Mouse (Mus musculus) limb, embryonic 15.5 days (tissue): Measurements from ENCODE around the gene Fbxl13. TPM values are rescaled to one million over a fixed set of nuclear protein-coding genes. Genes with fewer than 3 reads are reported as not detected.
"Not testable (repeated sequence)": the region's sequence is repeated elsewhere in the genome, so short reads cannot be mapped to it uniquely, and the experiment has no call there.

Experiments
- ATAC-seq: fragments of 200-750 bp; cut with Nextera tagmentation; 2 replicates; pipeline ENCODE4 v1.8.0; 2017; ENCODE audit warnings: low read depth, moderate TSS enrichment; ENCODE audit not compliant: insufficient number of reproducible peaks, low FRiP score, low TSS enrichment
- H3K27ac ChIP-seq: fragments of 300-500 bp; sonication (generic); 2 replicates; pipeline ENCODE4 v1.5.1; 2015; ENCODE audit warnings: moderate library complexity, mild to moderate bottlenecking, inconsistent platforms
- H3K27me3 ChIP-seq: fragments of 300-500 bp; sonication (generic); 2 replicates; pipeline ENCODE4 v1.6.1; 2015; ENCODE audit warnings: inconsistent platforms
- H3K36me3 ChIP-seq: fragments of 300-500 bp; sonication (generic); 2 replicates; pipeline ENCODE4 v1.6.1; 2015; ENCODE audit warnings: inconsistent platforms
- H3K4me1 ChIP-seq: fragments of 300-500 bp; sonication (generic); 2 replicates; pipeline ENCODE4 v1.6.1; 2015; ENCODE audit warnings: inconsistent platforms
- H3K4me2 ChIP-seq: fragments of 300-500 bp; sonication (generic); 2 replicates; pipeline ENCODE4 v1.6.1; 2015; ENCODE audit warnings: mild to moderate bottlenecking, inconsistent platforms
- H3K4me3 ChIP-seq: fragments of 300-500 bp; sonication (generic); 2 replicates; pipeline ENCODE4 v1.5.1; 2015; ENCODE audit warnings: mild to moderate bottlenecking, inconsistent platforms
- H3K9ac ChIP-seq: fragments of 300-500 bp; sonication (generic); 2 replicates; pipeline ENCODE4 v1.6.1; 2015; ENCODE audit warnings: inconsistent platforms
- H3K9me3 ChIP-seq: fragments of 300-500 bp; sonication (generic); 2 replicates; pipeline ENCODE4 v1.6.1; 2016; ENCODE audit warnings: inconsistent platforms
- WGBS: fragments of 180-500 bp; shearing (Covaris S2); methylation state at CpG from one replicate; pipeline ENCODE4 v1.1.7; 2015; 5-methylcytosine and 5-hydroxymethylcytosine counted together
- polyA plus RNA-seq: library from polyadenylated mRNA; unstranded; fragments of >200 nt; fragmentation: Nextera tagmentation; extraction: Ambion mirVana; gene quantifications from 2 replicates; pipeline ENCODE4 v1.2.1, GENCODE M21; 2015

Gene Fbxl13
- polyA plus RNA-seq, 1 experiment from 2014 or later = not detected

DNA sequence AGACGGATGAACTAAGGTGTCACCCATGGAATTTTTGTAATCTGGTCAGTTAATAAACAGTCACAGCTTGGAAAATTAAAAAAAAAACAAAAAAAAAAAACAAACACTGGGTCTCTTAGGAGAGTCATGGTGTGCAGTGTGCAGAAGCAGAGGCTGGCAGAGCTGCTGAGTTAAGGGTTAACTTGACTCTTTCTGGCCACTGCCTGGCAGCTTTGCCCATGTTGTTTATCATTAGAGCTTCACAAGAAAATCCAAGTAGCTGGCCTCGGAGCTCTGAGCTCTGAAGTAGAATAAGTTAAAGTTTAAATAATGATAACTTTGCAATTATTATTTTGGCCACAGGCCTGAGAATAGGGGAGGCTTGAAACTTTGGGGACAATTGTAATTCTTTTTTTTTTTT is 45.9 kb downstream of the Fbxl13 start:
- H3K4me1 ChIP-seq, H3K27ac ChIP-seq, ATAC-seq, H3K9me3 ChIP-seq, H3K4me2 ChIP-seq, H3K9ac ChIP-seq, H3K4me3 ChIP-seq, H3K36me3 ChIP-seq, H3K27me3 ChIP-seq: not testable (repeated sequence)
- WGBS = 76% methylated on average over 2 of the region's 2 CpGs

DNA sequence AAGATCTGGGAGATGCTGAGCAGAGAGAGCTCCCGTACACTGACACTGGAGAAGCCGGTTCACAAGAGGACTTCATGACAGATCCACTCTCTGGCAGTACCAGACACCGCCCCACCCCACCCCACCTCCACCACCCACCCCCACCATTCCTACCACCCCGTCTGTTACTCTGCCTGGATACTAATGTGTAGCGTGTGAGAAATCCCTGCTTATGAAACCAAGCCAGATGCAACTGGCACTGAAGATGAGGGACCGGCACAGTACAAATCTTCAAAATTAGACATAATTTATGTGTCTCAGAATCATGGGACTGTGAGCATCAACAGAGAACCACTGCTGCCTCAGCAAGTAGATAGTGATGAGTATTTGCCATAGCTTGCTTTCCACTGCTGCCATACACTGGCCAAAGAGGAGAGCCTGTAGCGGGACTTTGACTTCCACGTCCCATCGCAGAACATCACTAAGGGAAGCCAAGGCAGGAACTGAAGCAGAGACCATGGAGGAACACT is 52.2 kb downstream of the Fbxl13 start:
- Histone ChIP-seq H3K36me3 (no peaks in the 10 kb centered on the region), H3K9ac (no peak overlapping the region), H3K9me3 (no peaks in the 10 kb centered on the region), H3K27me3 (no peaks in the 10 kb centered on the region), H3K27ac (no peak overlapping the region), H3K4me1 (peaks cover 9% of the 10 kb centered on the region; the same call in 1 of the 2 replicates), H3K4me2 (no peak overlapping the region), H3K4me3 (no peak overlapping the region)
- ATAC-seq = no peak
- 87% methylated on average over 9 of the region's 9 CpGs for WGBS

DNA sequence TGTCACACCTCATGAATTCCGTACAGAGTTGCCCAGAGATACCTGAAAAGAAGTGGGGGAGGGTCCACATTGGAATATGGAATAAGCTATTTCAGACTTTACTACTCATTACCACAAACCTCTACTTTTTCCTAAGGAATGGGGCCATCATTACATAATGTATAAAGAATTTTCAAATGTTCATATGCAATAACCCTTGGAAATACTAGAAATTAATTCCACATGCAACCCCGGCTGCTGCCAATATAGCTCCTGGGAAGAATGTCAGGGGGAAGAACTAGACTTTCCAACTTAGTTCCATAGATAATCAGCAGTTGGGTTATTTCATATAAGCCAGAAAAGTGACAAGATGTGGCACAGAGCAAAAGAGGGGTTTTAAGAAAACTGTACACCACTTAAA is 53.3 kb downstream of the Fbxl13 start:
- Histone ChIP-seq H3K4me1 (peaks cover 9% of the 10 kb centered on the region; the same call in 1 of the 2 replicates), H3K27me3 (no peaks in the 10 kb centered on the region), H3K9ac (no peak overlapping the region), H3K4me3 (no peak overlapping the region), H3K36me3 (no peaks in the 10 kb centered on the region), H3K9me3 (no peaks in the 10 kb centered on the region), H3K27ac (peak overlapping the region; percentile 57), H3K4me2 (no peak overlapping the region)
- ATAC-seq = 0 out of 2 replicates have a peak, but pooled peaks have one; percentile 40
- 33% methylated on average over 2 of the region's 2 CpGs for WGBS

DNA sequence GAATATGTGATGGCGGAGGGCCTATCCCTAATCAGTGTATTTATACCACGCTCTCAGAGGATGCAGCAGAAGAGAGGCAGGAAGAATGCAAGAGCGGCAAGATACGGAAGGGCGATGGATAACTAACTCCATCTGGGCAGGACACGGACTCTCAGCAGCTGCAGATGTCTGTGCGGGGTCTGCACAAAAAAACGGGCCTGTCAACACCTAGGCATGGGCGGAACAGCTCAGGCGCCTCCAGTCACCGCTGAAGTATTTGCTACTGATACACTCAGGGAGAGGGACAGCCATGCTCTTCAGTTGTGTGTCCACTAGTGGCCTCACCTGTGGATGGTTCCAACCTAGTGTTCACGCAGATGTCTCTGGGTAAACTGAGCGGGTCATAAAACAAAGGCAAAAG is 57.2 kb downstream of the Fbxl13 start:
- 61% methylated on average over 13 of the region's 13 CpGs for WGBS
- no peak for ATAC-seq
- no peak overlapping the region for H3K4me2 ChIP-seq

DNA sequence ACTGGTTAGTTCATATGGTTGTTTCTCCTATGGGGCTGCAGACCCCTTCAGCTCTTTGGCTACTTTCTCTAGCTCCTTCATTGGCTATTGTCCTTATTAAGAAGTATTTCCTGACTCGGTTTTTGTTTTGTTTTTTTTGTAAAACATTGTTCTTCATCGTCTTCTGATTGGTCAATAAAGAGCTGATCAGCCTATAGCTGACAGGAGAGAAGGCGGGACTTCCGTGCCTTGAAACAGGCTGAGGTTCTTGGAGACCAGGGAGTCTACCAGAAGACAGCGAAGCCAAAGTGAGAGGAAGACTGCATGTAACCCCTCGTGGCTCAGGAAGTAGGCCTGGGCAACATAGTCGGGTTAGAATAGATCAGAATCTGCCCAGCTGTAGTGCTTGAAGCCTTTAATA is 57.8 kb downstream of the Fbxl13 start:
- 75% methylated on average over 7 of the region's 7 CpGs for WGBS
- Histone ChIP-seq H3K4me1 (peaks cover 8% of the 10 kb centered on the region; the same call in 1 of the 2 replicates), H3K27me3 (no peaks in the 10 kb centered on the region), H3K4me3 (no peak overlapping the region), H3K9ac (no peak overlapping the region), H3K4me2 (no peak overlapping the region), H3K9me3 (no peaks in the 10 kb centered on the region), H3K36me3 (no peaks in the 10 kb centered on the region), H3K27ac (no peak overlapping the region)
- no peak for ATAC-seq

More for the DNA sequence above, 57.2 kb downstream of the Fbxl13 start:
- no peaks in the 10 kb centered on the region for H3K36me3 ChIP-seq
- no peak overlapping the region for H3K27ac ChIP-seq
- no peaks in the 10 kb centered on the region for H3K9me3 ChIP-seq
- H3K27me3 ChIP-seq = no peaks in the 10 kb centered on the region
- no peak overlapping the region for H3K4me3 ChIP-seq
- no peak overlapping the region for H3K9ac ChIP-seq
- H3K4me1 ChIP-seq = peaks cover 9% of the 10 kb centered on the region; the same call in 1 of the 2 replicates

DNA sequence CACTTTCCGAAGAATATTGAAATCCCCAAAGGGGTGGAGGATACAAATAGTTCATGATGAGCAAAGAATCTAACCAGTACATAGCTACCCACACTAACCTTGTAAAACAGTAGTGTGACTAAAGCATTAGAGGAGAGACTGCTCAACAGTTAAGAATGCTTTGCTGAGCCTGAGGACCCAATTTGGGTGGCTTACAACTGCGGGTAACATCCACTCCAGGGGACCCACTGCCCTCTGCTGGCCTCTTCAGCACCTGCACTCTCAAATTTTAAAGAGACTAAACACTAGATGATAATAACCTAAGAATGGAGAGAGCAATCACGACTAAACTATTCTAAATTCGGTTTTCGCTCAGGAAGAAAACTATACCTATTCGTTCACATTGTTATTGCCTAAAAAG is 58.7 kb downstream of the Fbxl13 start:
- Histone ChIP-seq H3K27me3 (no peaks in the 10 kb centered on the region), H3K36me3 (no peaks in the 10 kb centered on the region), H3K9ac (no peak overlapping the region), H3K4me1 (0 out of 2 replicates have a peak, but pooled peaks cover 3% of the 10 kb centered on the region), H3K4me3 (no peak overlapping the region), H3K9me3 (no peaks in the 10 kb centered on the region), H3K4me2 (no peak overlapping the region), H3K27ac (no peak overlapping the region)
- 55% methylated on average over 6 of the region's 6 CpGs for WGBS
- ATAC-seq = no peak

DNA sequence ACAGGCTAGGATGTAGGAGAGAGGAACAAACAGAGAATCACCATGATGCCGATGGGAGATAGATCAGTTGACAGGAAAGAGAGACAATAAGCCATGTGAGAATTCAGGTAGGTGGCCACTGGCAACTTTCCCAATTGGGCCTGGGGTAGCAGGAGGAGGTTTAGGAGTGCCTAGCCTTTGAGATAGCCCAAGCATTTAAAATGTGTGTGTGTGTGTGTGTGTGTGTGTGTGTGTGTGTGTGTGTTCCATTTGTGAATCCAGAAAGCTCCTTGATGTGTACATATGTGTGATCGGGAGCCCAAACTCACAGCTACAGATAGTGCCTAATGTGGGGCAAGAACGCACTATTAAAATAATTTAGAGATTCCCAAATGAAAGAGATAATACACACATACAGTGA is 67.3 kb downstream of the Fbxl13 start:
- no peak for ATAC-seq
- Histone ChIP-seq H3K9me3 (no peaks in the 10 kb centered on the region), H3K27ac (no peak overlapping the region), H3K4me1 (peaks cover 14% of the 10 kb centered on the region), H3K27me3 (no peaks in the 10 kb centered on the region), H3K36me3 (peaks cover 4% of the 10 kb centered on the region; the same call in 1 of the 2 replicates), H3K4me2 (no peak overlapping the region), H3K4me3 (no peak overlapping the region), H3K9ac (no peak overlapping the region)
- 84% methylated on average over 3 of the region's 3 CpGs for WGBS

DNA sequence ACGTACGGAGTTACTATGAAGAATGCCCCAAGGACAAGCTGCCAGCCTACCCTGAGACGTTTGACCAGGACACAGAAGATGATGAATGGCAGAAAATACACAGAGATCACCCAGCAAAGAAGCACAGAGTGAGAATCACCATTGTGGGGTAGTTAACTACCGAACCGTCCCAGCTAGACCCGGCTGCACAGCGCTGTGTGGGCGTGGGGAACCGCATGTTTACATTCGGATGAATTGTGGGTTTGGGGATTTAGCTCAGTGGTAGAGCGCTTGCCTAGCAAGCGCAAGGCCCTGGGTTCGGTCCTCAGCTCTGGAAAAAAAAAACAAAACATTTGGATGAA is 70.3 kb downstream of the Fbxl13 start:
- no peak overlapping the region for H3K9ac ChIP-seq
- H3K4me2 ChIP-seq = no peak overlapping the region
- no peak overlapping the region for H3K4me3 ChIP-seq
- H3K36me3 ChIP-seq = peaks cover 11% of the 10 kb centered on the region; the same call in 1 of the 2 replicates
- no peaks in the 10 kb centered on the region for H3K27me3 ChIP-seq
- WGBS = 81% methylated on average over 13 of the region's 13 CpGs
- H3K27ac ChIP-seq = no peak overlapping the region
- H3K4me1 ChIP-seq = peaks cover 16% of the 10 kb centered on the region
- ATAC-seq = no peak
- H3K9me3 ChIP-seq = no peaks in the 10 kb centered on the region

DNA sequence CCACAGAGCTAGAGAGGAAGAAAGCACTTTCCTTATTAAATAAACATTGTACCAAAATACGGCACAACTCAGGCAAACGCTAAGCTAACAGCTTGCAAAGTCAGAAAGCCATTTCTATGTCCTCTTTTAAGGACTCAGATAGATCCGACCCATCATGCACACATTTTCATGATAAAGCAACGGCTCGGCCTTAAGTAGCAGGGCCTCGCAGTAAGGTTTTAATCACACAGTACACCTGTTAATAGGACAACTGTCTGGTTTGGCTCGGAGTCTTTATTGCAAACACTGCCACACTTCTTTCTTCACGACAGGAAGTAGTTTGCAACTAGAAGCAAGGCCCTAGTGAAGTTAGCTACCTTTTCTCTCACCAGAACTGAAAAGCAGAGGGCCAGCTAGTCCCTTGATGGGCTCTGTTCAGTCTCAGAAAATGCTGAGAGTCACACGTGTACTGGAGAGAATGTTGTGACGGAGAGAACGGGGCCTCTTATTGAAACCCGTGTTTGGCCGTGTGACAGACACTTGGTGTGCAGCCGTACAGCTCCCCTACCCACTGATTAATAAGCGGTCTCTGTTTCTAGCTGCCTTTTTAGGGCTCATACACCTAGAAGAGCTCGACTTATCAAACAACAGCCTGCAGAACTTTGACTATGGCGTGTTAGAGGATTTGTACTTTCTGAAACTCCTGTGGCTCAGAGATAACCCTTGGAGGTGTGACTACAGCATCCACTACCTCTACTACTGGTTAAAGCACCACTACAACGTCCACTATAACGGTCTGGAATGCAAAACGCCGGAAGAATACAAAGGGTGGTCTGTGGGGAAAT is 70.8 kb downstream of the Fbxl13 start:
- no peaks in the 10 kb centered on the region for H3K27me3 ChIP-seq
- no peak overlapping the region for H3K9ac ChIP-seq
- no peak for ATAC-seq
- H3K27ac ChIP-seq = no peak overlapping the region
- H3K4me1 ChIP-seq = peaks cover 16% of the 10 kb centered on the region
- H3K4me2 ChIP-seq = no peak overlapping the region
- 46% methylated on average over 21 of the region's 21 CpGs for WGBS
- peaks cover 14% of the 10 kb centered on the region; the same call in 1 of the 2 replicates for H3K36me3 ChIP-seq
- no peak overlapping the region for H3K4me3 ChIP-seq
- H3K9me3 ChIP-seq = no peaks in the 10 kb centered on the region

DNA sequence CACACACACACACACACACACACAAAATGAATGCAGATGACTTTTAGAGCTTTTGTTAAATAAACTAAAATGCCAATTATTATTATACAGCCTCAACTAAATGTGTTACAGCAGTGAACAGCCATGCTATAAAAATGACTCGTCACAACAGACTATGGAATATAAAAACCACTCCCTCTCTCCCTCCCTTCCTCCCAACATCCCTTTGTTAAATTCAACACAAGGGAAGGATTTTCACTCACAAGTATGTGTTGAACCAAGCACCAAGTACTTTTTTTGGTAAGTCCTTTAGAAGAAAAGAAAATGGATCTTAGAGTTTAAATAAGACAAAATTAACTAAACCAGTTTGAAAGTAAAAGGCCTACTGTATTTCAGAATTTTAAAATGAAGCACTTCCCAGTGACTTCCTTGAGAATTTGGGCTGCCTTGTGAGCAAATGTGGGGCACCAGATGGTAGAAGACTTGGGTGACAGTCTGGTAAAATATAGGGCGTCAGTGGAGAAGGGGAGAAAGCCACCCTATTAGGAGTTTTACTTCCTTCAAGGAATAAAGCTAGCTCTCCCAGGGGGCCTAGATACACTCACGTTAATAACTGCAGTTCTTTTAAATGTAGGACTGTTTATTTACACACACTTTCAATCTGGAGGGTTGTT is 72.5 kb downstream of the Fbxl13 start:
- H3K36me3 ChIP-seq = peaks cover 15% of the 10 kb centered on the region; the same call in 1 of the 2 replicates
- 40% methylated on average over 3 of the region's 3 CpGs for WGBS

DNA sequence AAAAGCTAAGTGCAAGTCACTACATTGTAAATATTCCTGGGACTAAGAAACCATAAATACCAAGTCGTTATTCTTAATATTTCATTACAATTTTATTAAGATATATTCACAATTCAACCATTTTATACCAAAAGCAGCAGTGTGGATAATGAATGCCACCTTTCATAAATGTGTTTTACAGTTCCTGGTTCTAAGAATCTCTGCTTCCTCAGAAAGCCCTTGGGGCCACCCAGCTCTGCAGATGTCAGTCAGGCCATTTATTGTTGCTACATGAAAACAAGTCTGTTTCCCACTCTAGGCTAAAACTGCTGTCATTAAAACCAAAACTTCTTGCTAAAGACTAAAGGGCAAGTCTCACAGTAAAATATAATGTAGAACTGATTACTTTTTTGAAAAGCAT is 77.7 kb downstream of the Fbxl13 start:
- Histone ChIP-seq H3K27ac (no peak overlapping the region), H3K9ac (no peak overlapping the region), H3K36me3 (peaks cover 13% of the 10 kb centered on the region; the same call in 1 of the 2 replicates), H3K9me3 (no peaks in the 10 kb centered on the region), H3K4me2 (no peak overlapping the region), H3K4me3 (no peak overlapping the region), H3K4me1 (peaks cover 10% of the 10 kb centered on the region), H3K27me3 (no peaks in the 10 kb centered on the region)
- 37% methylated on average over 1 of the region's 1 CpGs for WGBS
- ATAC-seq = no peak

More for the DNA sequence above, 72.5 kb downstream of the Fbxl13 start:
- peaks cover 21% of the 10 kb centered on the region for H3K4me1 ChIP-seq
- H3K9ac ChIP-seq = no peak overlapping the region
- H3K9me3 ChIP-seq = no peaks in the 10 kb centered on the region
- H3K4me2 ChIP-seq = no peak overlapping the region
- no peak for ATAC-seq
- no peaks in the 10 kb centered on the region for H3K27me3 ChIP-seq
- H3K4me3 ChIP-seq = no peak overlapping the region
- H3K27ac ChIP-seq = no peak overlapping the region
